Mouse (Mus musculus) forebrain, embryonic 16.5 days (tissue): Measurements from ENCODE around the gene Pip4k2c. TPM values are rescaled to one million over a fixed set of nuclear protein-coding genes. Genes with fewer than 3 reads are reported as not detected.

Experiments used
- ATAC-seq: fragments of 200-750 bp; cut with Nextera tagmentation; 2 replicates; pipeline ENCODE4 v1.8.0; 2017; ENCODE audit warnings: mild to moderate bottlenecking, moderate library complexity
- H3K27ac ChIP-seq: fragments of 300-500 bp; sonication (generic); 2 replicates; pipeline ENCODE4 v1.5.1; 2014; ENCODE audit warnings: low read length, control low read depth
- H3K27me3 ChIP-seq: fragments of 300-500 bp; sonication (generic); replicated peaks from 2 replicates; pipeline ENCODE4 v1.6.1; 2014; ENCODE audit warnings: low read length; ENCODE audit not compliant: control insufficient read depth, insufficient read depth
- H3K36me3 ChIP-seq: fragments of 300-500 bp; sonication (generic); 2 replicates; pipeline ENCODE4 v1.6.1; 2014; ENCODE audit not compliant: control insufficient read depth, insufficient read depth
- H3K4me1 ChIP-seq: fragments of 300-500 bp; sonication (generic); replicated peaks from 2 replicates; pipeline ENCODE4 v1.6.1; 2014; ENCODE audit warnings: low read length; ENCODE audit not compliant: control insufficient read depth, insufficient read depth
- H3K4me2 ChIP-seq: fragments of 300-500 bp; sonication (generic); 2 replicates; pipeline ENCODE4 v1.6.1; 2014; ENCODE audit warnings: mild to moderate bottlenecking, low read length, control low read depth
- H3K4me3 ChIP-seq: fragments of 300-500 bp; sonication (generic); replicated peaks from 2 replicates; pipeline ENCODE4 v1.5.1; 2014; ENCODE audit warnings: mild to moderate bottlenecking, low read length, control low read depth
- H3K9ac ChIP-seq: fragments of 300-500 bp; sonication (generic); replicated peaks from 2 replicates; pipeline ENCODE4 v1.6.1; 2014; ENCODE audit warnings: low read depth, low read length, control low read depth
- H3K9me3 ChIP-seq: fragments of 300-500 bp; sonication (generic); 2 replicates; pipeline ENCODE4 v1.6.1; 2016; ENCODE audit warnings: low read length; ENCODE audit not compliant: control insufficient read depth
- WGBS: fragments of 180-500 bp; shearing (Covaris S2); extraction: QIAGEN DNeasy Blood & Tissue Kit; methylation state at CpG from one replicate; pipeline ENCODE4 v1.1.7; 2014; 5-methylcytosine and 5-hydroxymethylcytosine counted together
- polyA plus RNA-seq: library from polyadenylated mRNA; unstranded; fragments of >200 nt; fragmentation: Nextera tagmentation; extraction: Ambion mirVana; gene quantifications from 2 replicates; pipeline ENCODE4 v1.2.1, GENCODE M21; 2015

Gene Pip4k2c
- polyA plus RNA-seq, 1 experiment from 2014 or later = 26.7 TPM

DNA sequence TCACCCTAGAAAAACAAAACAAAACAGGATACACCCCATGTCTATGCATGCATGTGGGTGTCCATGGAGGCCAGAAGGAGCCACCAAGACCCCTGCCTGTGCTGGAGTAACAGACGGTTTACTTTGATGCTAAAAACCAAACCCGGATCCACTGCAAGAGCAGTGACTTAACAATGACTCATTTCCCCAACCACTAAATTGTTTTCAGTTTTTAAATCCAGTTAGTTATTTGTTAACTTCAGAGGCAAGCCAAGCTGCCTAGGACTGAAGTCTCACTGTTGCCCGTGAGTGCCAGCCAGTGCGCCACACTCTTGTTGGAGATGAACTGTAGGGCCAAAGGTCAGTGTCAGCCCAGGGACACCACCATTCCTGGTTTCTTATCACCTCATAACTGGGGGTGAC is 60.9 kb downstream of the Pip4k2c start:
- no peaks in the 10 kb centered on the region for H3K9me3 ChIP-seq
- H3K4me1 ChIP-seq = no peaks in the 10 kb centered on the region
- no peaks in the 10 kb centered on the region for H3K36me3 ChIP-seq
- H3K9ac ChIP-seq = no peak overlapping the region
- H3K27ac ChIP-seq = no peak overlapping the region
- 90% methylated on average over 4 of the region's 4 CpGs for WGBS
- no peak overlapping the region for H3K4me3 ChIP-seq
- no peak overlapping the region for H3K4me2 ChIP-seq
- no peaks in the 10 kb centered on the region for H3K27me3 ChIP-seq
- no peak for ATAC-seq

- WGBS = 80% methylated on average over 6 of the region's 6 CpGs
- H3K27me3 ChIP-seq = no peaks in the 10 kb centered on the region
- H3K36me3 ChIP-seq = no peaks in the 10 kb centered on the region
- ATAC-seq = no peak
- no peak overlapping the region for H3K4me3 ChIP-seq
- H3K9ac ChIP-seq = no peak overlapping the region
- H3K9me3 ChIP-seq = no peaks in the 10 kb centered on the region
- no peak overlapping the region for H3K4me2 ChIP-seq
- no peaks in the 10 kb centered on the region for H3K4me1 ChIP-seq
- H3K27ac ChIP-seq = no peak overlapping the region
These were observed 64.2 kb downstream of the Pip4k2c start for GRCm38 (mm10) chr10:127147135-127147534.

Other genes with a start within 250 kb of the Pip4k2c start
- 22.9 and 27.6 TPM in 2 replicates for gene Ctdsp2, start 232.9 kb downstream of the Pip4k2c start, polyA plus RNA-seq
- 0.15 and 0.40 TPM in 2 replicates for gene Avil, start 210.9 kb downstream of the Pip4k2c start, polyA plus RNA-seq
- gene Tsfm, start 180.7 kb downstream of the Pip4k2c start, polyA plus RNA-seq = 60.8 and 66.0 TPM in 2 replicates
- gene Mettl1, start 170.2 kb downstream of the Pip4k2c start, polyA plus RNA-seq = 20.1 and 23.0 TPM in 2 replicates
- gene Eef1akmt3, start 170.1 kb downstream of the Pip4k2c start, polyA plus RNA-seq = 0.11 and 0.18 TPM in 2 replicates
- 0.20 and 0.26 TPM in 2 replicates for gene Cyp27b1, start 163.3 kb downstream of the Pip4k2c start, polyA plus RNA-seq
- gene March9, start 151.4 kb downstream of the Pip4k2c start, polyA plus RNA-seq = 5.3 and 6.6 TPM in 2 replicates
- gene Cdk4, start 148.1 kb downstream of the Pip4k2c start, polyA plus RNA-seq = 1,494 and 1,664 TPM in 2 replicates
- gene Tspan31, start 141.3 kb downstream of the Pip4k2c start, polyA plus RNA-seq = 119 and 120 TPM in 2 replicates
- 2.2 and 4.7 TPM in 2 replicates for gene Agap2, start 136.3 kb downstream of the Pip4k2c start, polyA plus RNA-seq
- 125 and 126 TPM in 2 replicates for gene Os9, start 90.5 kb downstream of the Pip4k2c start, polyA plus RNA-seq
- 41.5 and 45.8 TPM in 2 replicates for gene B4galnt1, start 46.4 kb downstream of the Pip4k2c start, polyA plus RNA-seq
- 1.0 and 1.6 TPM in 2 replicates for gene Slc26a10, start 30.9 kb downstream of the Pip4k2c start, polyA plus RNA-seq
- gene Arhgef25, start 21.5 kb downstream of the Pip4k2c start, polyA plus RNA-seq = 32.3 and 33.0 TPM in 2 replicates
- gene Dtx3, start 15.9 kb downstream of the Pip4k2c start, polyA plus RNA-seq = 179 and 224 TPM in 2 replicates
- 98.9 and 106 TPM in 2 replicates for gene Kif5a, start 51.8 kb upstream of the Pip4k2c start, polyA plus RNA-seq
- 319 and 342 TPM in 2 replicates for gene Dctn2, start 54.8 kb upstream of the Pip4k2c start, polyA plus RNA-seq
- 10.2 and 15.3 TPM in 2 replicates for gene Mbd6, start 77.4 kb upstream of the Pip4k2c start, polyA plus RNA-seq
- gene Mars, start 100.2 kb upstream of the Pip4k2c start, polyA plus RNA-seq = 127 and 135 TPM in 2 replicates
- gene Arhgap9, start 110.4 kb upstream of the Pip4k2c start, polyA plus RNA-seq = 0.49 and 1.2 TPM in 2 replicates
- 1.3 and 1.4 TPM in 2 replicates for gene Gli1, start 130.4 kb upstream of the Pip4k2c start, polyA plus RNA-seq
- not detected in 2 replicates for gene Inhbe, start 142.8 kb upstream of the Pip4k2c start, polyA plus RNA-seq
- gene Inhbc, start 158.8 kb upstream of the Pip4k2c start, polyA plus RNA-seq = not detected in 2 replicates
- gene R3hdm2, start 168.7 kb upstream of the Pip4k2c start, polyA plus RNA-seq = 37.5 and 39.7 TPM in 2 replicates